Mouse (Mus musculus): ENCODE data around the gene Arl6ip6. TPM values are rescaled to one million over a fixed set of nuclear protein-coding genes. Genes with fewer than 3 reads are reported as not detected.

The Arl6ip6 gene
- total and polyA plus RNA-seq, 2 experiments: 4.2 to 10.2 TPM

DNA sequence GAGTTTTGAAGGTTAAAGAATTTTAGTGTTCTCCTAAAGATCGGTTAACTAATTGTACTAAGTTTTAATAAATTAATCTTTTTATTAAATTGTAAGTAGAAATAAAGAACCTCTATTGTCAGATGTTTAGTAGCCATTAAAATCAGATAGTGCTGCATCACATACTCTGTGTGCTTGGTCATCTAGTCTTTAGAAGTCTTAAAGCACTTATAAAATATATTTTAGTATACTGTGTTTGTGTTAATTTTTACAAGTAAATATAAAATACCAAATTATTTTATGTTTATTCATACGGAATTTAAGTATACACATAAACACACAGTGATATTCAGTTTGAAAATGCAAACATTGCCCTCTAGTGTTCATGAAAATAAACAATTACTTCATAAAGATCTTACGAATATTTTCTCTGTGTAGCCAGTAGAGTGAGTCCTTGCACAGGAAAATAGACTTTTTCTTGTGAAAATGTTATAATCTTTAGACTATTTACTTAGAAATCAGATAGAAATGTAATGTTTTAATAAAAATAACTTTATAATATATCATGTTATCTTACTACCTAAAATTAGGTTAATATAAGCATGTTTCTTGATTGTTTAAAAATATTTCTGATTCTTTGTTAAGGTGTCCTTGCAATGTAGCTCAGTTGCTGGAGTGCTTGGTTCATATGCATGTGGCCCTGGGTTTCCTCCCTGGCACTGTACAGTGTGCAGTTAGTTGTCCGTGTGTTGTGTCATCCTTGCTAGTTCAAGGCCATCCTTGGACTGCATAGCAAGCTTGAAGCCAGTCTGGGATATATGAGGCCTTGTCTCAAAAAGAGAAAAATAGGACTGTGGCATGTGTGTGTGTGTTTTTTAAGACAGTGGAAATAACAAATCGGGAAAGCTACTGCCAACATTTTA is 13.1 kb downstream of the Arl6ip6 start:
- H3K36me3 ChIP-seq (ENCODE audit: control insufficient read depth, insufficient read depth, low read length): peaks cover 13% of the 10 kb centered on the region
- WGBS: 45% methylated on average over 5 of the region's 5 CpGs
- peak; percentile 40 for TF ChIP-seq CTCF (IDR thresholded peaks at IDR 0.05; ENCODE audit: low read depth, low read length)
- TF ChIP-seq POLR2A (IDR thresholded peaks at IDR 0.05; ENCODE audit: extremely low read depth, insufficient read depth, low read length): no peak
- peaks cover 2% of the 10 kb centered on the region; the same call in 1 of the 2 replicates for H3K79me2 ChIP-seq (ENCODE audit: control insufficient read depth, insufficient read depth, low read length)
- no peak overlapping the region for H3K27ac ChIP-seq (replicated peaks; ENCODE audit: insufficient read depth, low read depth, low read length)
- H3K27me3 ChIP-seq (ENCODE audit: control insufficient read depth, insufficient read depth, low read length): no peaks in the 10 kb centered on the region
- peak; percentile 40 for DNase-seq (ENCODE audit: extremely low read depth, low read depth, low spot score)
- no peaks in the 10 kb centered on the region for H3K4me1 ChIP-seq (ENCODE audit: control insufficient read depth, insufficient read depth, low read length)
- H3K9ac ChIP-seq (ENCODE audit: low read depth, low read length): no peak overlapping the region
- no peak overlapping the region for H3K4me3 ChIP-seq (ENCODE audit: insufficient read depth, low read depth, low read length)

DNA sequence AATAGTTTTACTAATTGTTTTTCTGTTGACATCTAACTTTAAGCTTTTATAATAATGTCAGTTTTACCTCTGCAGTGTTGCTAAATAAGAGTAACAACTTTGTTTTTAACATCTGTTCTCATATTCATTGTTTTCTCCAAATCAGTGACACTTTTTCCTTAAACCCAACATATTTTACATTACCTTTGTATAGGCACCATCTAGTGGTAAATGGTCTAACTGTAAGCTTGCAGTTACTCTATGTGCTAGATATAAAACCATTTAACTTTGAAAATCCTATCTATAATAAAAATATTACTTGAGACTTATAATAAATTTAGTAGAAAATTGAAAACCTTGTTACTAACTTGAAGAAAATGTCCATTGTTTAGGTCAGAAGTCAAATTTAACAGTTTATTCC is 15.2 kb downstream of the Arl6ip6 start:
- Histone ChIP-seq H3K9ac (ENCODE audit: low read depth, low read length) (no peak overlapping the region), H3K36me3 (ENCODE audit: control insufficient read depth, insufficient read depth, low read length) (peaks cover 23% of the 10 kb centered on the region), H3K4me3 (ENCODE audit: insufficient read depth, low read depth, low read length) (no peak overlapping the region), H3K27ac (replicated peaks; ENCODE audit: insufficient read depth, low read depth, low read length) (no peak overlapping the region), H3K27me3 (ENCODE audit: control insufficient read depth, insufficient read depth, low read length) (no peaks in the 10 kb centered on the region), H3K4me1 (ENCODE audit: control insufficient read depth, insufficient read depth, low read length) (no peaks in the 10 kb centered on the region), H3K79me2 (ENCODE audit: control insufficient read depth, insufficient read depth, low read length) (peaks cover 2% of the 10 kb centered on the region; the same call in 1 of the 2 replicates)
- DNase-seq (ENCODE audit: extremely low read depth, low read depth, low spot score): no peak
- TF ChIP-seq POLR2A (IDR thresholded peaks at IDR 0.05; ENCODE audit: extremely low read depth, insufficient read depth, low read length) (no peak), CTCF (IDR thresholded peaks at IDR 0.05; ENCODE audit: low read depth, low read length) (no peak)

DNA sequence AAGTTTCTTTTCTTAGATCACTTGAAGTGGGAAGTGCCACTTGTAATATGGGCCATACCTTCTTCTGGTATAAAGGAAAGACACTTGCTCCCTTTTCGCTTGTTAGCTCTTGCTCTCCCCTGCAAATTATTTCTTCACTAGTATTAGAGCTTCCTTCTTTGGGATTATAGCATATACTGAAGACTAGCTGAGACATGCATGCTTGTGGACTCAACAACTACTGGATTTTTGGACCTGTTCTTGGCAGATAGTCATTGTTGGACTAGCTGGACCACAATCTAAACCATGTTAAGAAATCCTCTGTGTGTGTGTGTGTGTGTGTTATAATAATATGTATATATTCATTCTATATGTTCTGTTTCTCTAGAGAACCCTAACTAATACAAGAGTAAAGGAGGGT is 22.0 kb downstream of the Arl6ip6 start:
- no peak for DNase-seq (ENCODE audit: extremely low read depth, low read depth, low spot score)
- Histone ChIP-seq H3K36me3 (ENCODE audit: control insufficient read depth, insufficient read depth, low read length) (peaks cover 31% of the 10 kb centered on the region), H3K4me3 (ENCODE audit: insufficient read depth, low read depth, low read length) (no peak overlapping the region), H3K79me2 (ENCODE audit: control insufficient read depth, insufficient read depth, low read length) (no peaks in the 10 kb centered on the region; the same call in 1 of the 2 replicates), H3K27ac (replicated peaks; ENCODE audit: insufficient read depth, low read depth, low read length) (no peak overlapping the region), H3K9ac (ENCODE audit: low read depth, low read length) (no peak overlapping the region), H3K27me3 (ENCODE audit: control insufficient read depth, insufficient read depth, low read length) (no peaks in the 10 kb centered on the region), H3K4me1 (ENCODE audit: control insufficient read depth, insufficient read depth, low read length) (no peaks in the 10 kb centered on the region)
- TF ChIP-seq CTCF (IDR thresholded peaks at IDR 0.05; ENCODE audit: low read depth, low read length): no peak
- no peak for TF ChIP-seq POLR2A (IDR thresholded peaks at IDR 0.05; ENCODE audit: extremely low read depth, insufficient read depth, low read length)
- WGBS: 98% methylated on average over 1 of the region's 1 CpGs

DNA sequence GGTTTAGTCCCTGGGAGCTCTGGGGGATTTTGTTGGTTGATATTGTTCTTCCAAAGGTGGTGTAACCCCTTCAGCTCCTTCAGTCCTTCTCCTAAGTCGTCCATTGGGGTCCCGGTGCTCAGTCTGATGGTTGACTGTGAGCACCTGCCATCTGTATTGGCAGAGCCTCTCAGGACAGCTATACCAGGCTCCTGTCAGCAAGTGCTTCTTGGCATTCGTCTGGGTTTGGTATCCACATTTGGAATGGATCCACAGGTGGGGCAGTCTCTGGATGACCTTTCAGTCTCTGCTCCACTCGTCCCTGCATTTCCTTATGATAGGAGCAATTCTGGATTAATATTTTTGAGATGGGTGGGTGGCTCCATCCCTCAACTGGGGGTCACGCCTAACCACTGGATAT is 30.7 kb downstream of the Arl6ip6 start:
- no peak overlapping the region for H3K4me3 ChIP-seq (ENCODE audit: insufficient read depth, low read depth, low read length)
- H3K9ac ChIP-seq (ENCODE audit: low read depth, low read length): no peak overlapping the region
- no peaks in the 10 kb centered on the region for H3K79me2 ChIP-seq (ENCODE audit: control insufficient read depth, insufficient read depth, low read length)
- H3K36me3 ChIP-seq (ENCODE audit: control insufficient read depth, insufficient read depth, low read length): peaks cover 15% of the 10 kb centered on the region
- no peak for DNase-seq (ENCODE audit: extremely low read depth, low read depth, low spot score)
- H3K27ac ChIP-seq (replicated peaks; ENCODE audit: insufficient read depth, low read depth, low read length): no peak overlapping the region
- no peak for TF ChIP-seq CTCF (IDR thresholded peaks at IDR 0.05; ENCODE audit: low read depth, low read length)
- TF ChIP-seq POLR2A (IDR thresholded peaks at IDR 0.05; ENCODE audit: extremely low read depth, insufficient read depth, low read length): no peak
- H3K27me3 ChIP-seq (ENCODE audit: control insufficient read depth, insufficient read depth, low read length): no peaks in the 10 kb centered on the region
- WGBS: 86% methylated on average over 5 of the region's 5 CpGs
- H3K4me1 ChIP-seq (ENCODE audit: control insufficient read depth, insufficient read depth, low read length): no peaks in the 10 kb centered on the region

DNA sequence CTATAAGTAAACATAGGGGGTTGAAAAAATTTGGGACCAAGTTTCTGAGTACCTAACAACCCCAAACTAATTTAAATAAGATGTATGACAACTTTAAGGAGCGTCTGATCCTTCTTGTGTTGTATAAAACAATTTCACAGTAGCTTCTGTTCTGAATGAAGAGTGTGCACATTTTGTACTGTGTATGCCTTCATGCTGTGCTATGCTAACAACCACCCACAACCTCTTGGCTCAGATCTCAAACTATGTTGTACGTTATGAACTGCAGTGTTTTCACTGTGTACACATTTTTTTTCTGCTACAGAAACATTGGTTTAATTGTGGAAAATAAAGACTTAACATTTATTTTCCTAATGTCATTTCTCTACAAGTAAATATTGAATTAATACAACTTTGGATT is 65.5 kb downstream of the Arl6ip6 start:
- Histone ChIP-seq H3K36me3 (ENCODE audit: control insufficient read depth, insufficient read depth, low read length) (no peaks in the 10 kb centered on the region), H3K4me1 (ENCODE audit: control insufficient read depth, insufficient read depth, low read length) (no peaks in the 10 kb centered on the region), H3K79me2 (ENCODE audit: control insufficient read depth, insufficient read depth, low read length) (no peaks in the 10 kb centered on the region), H3K27me3 (ENCODE audit: control insufficient read depth, insufficient read depth, low read length) (no peaks in the 10 kb centered on the region), H3K9ac (ENCODE audit: low read depth, low read length) (no peak overlapping the region), H3K27ac (replicated peaks; ENCODE audit: insufficient read depth, low read depth, low read length) (no peak overlapping the region), H3K4me3 (ENCODE audit: insufficient read depth, low read depth, low read length) (no peak overlapping the region)
- no peak for DNase-seq (ENCODE audit: extremely low read depth, low read depth, low spot score)
- TF ChIP-seq CTCF (IDR thresholded peaks at IDR 0.05; ENCODE audit: low read depth, low read length) (no peak), POLR2A (IDR thresholded peaks at IDR 0.05; ENCODE audit: extremely low read depth, insufficient read depth, low read length) (no peak)
- 45% methylated on average over 2 of the region's 2 CpGs for WGBS

Other genes with a start within 250 kb of the Arl6ip6 start
- 26.6 and 35.7 TPM in 2 replicates for gene Prpf40a, start 442 bp upstream of the Arl6ip6 start, total RNA-seq (2014; rRNA removed)
- 10.3 and 13.2 TPM in 2 replicates for gene Prpf40a, start 442 bp upstream of the Arl6ip6 start, polyA plus RNA-seq (2012; rRNA removed)

All from liver, adult 2 months (tissue).